Mouse (Mus musculus): Measurements from ENCODE around the gene Pdzd7.

Gene Pdzd7

GRCm38 (mm10) chr19:44983366-44983765, 62.2 kb downstream of the Pdzd7 start:
- no peak for DNase-seq

GRCm38 (mm10) chr19:44982477-44983115, 62.9 kb downstream of the Pdzd7 start:
- no peak for DNase-seq

DNA sequence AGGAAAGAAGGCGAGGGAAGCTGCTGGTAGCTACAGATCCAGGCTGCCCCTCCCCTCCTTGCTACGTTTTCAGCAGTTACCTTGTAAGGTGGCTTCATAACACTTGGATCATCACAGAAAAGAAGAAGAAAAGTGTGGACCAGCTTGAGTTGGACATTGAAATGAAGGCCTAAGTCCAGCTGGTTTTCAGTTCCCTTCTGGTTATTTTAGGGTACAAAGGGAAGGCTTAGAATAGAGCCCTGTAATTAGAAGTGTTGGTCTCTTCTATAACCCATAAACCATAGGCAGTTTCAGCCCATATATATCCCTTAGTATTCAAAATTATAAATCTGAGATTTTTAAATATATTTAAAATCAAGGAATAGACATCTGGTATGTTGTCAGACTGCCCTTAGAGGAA, 64.7 kb downstream of the Pdzd7 start:
- DNase-seq = no peak

DNA sequence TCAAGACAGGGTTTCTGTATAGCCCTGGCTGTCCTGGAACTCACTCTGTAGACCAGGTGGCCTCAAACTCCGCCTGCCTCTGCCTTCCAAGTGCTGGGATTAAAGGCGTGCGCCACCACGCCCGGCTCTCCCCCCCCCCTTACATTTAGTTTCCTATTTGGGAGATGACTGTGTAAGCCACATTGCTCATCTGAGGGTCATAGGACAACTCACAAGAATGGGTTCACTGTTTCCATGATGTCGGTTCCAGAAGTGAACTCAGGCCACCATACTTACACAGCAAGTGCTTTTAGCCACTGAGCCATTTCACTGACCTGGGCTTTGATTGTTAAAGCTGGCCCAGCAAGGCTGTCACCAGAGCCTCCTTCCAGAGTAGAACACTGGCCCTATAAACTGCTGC, 68.4 kb downstream of the Pdzd7 start:
- DNase-seq = no peak
